Mouse (Mus musculus) olfactory bulb, adult 2 months (tissue): ENCODE measurements around the gene Tecpr2. TPM values are rescaled to one million over a fixed set of nuclear protein-coding genes. Genes with fewer than 3 reads are reported as not detected.
"Not testable (repeated sequence)": the region's sequence is repeated elsewhere in the genome, so short reads cannot be mapped to it uniquely, and the experiment has no call there.

ENCODE experiments used
- H3K27ac ChIP-seq: fragments of 200-500 bp; 2 replicates; pipeline ENCODE4 v1.5.1; 2012; ENCODE audit warnings: low read depth, low read length; ENCODE audit not compliant: insufficient read depth
- H3K4me1 ChIP-seq: fragments of 200-500 bp; 2 replicates; pipeline ENCODE4 v1.6.1; 2012; ENCODE audit warnings: low read length; ENCODE audit not compliant: control insufficient read depth, insufficient read depth
- H3K4me3 ChIP-seq: fragments of 200-500 bp; 2 replicates; pipeline ENCODE4 v1.5.1; 2012; ENCODE audit warnings: mild to moderate bottlenecking, low read depth, low read length, moderate library complexity; ENCODE audit not compliant: insufficient read depth
- CTCF ChIP-seq: fragments of 200-500 bp; IDR thresholded peaks from 2 replicates; pipeline ENCODE4 v1.5.1; 2012; ENCODE audit warnings: low read depth, mild to moderate bottlenecking, low read length, moderate library complexity; ENCODE audit not compliant: insufficient read depth
- POLR2A ChIP-seq: fragments of 200-500 bp; IDR thresholded peaks from 2 replicates; pipeline ENCODE4 v1.6.1; 2012; ENCODE audit warnings: mild to moderate bottlenecking, low read depth, low read length, moderate library complexity; ENCODE audit not compliant: insufficient read depth
- WGBS: fragments of 180-500 bp; shearing (Covaris S2); methylation state at CpG from one replicate; pipeline ENCODE4 v1.1.7; 2018; 5-methylcytosine and 5-hydroxymethylcytosine counted together
- polyA plus RNA-seq: library from polyadenylated mRNA; stranded (reverse); fragments of >200 nt; gene quantifications from 2 replicates; pipeline ENCODE4 v1.2.4, GENCODE M21; 2012; ENCODE audit warnings: low replicate concordance; ENCODE audit not compliant: missing spikeins, insufficient read depth, insufficient read length

Tecpr2 gene
- polyA plus RNA-seq, 1 experiment = not detected

DNA sequence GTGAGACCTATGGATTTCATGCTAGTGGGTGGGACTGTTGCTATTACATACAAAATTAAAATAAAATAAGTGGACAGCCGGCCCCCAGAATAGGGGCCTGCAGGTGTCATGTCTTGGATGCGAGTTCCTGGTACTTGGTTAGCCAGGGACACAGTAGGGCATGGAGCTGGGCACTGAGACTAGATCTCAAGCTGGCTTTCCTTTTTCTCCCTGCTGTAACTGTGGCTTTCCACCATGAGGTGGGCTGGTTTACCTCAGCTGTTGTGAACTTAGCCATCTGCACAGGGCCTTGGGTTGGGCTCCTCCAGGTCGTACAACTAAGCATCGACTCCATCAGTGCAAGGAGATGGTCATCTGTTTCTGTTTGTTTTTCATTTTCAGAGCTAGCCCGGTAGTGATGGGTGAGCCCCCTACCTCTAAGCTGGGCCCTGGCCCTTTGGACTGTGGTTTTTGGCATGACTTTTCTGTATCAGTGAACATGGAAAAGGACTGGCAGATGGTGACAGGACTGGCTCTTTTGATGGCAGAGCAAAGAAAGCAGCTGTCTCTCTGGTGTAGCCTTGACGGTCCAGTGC, 42.8 kb upstream of the Tecpr2 start:
- H3K27ac ChIP-seq = no peak overlapping the region
- 80% methylated on average over 6 of the region's 6 CpGs for WGBS
- H3K4me3 ChIP-seq = no peak overlapping the region
- TF ChIP-seq POLR2A = no peak
- H3K4me1 ChIP-seq = peaks cover 26% of the 10 kb centered on the region

DNA sequence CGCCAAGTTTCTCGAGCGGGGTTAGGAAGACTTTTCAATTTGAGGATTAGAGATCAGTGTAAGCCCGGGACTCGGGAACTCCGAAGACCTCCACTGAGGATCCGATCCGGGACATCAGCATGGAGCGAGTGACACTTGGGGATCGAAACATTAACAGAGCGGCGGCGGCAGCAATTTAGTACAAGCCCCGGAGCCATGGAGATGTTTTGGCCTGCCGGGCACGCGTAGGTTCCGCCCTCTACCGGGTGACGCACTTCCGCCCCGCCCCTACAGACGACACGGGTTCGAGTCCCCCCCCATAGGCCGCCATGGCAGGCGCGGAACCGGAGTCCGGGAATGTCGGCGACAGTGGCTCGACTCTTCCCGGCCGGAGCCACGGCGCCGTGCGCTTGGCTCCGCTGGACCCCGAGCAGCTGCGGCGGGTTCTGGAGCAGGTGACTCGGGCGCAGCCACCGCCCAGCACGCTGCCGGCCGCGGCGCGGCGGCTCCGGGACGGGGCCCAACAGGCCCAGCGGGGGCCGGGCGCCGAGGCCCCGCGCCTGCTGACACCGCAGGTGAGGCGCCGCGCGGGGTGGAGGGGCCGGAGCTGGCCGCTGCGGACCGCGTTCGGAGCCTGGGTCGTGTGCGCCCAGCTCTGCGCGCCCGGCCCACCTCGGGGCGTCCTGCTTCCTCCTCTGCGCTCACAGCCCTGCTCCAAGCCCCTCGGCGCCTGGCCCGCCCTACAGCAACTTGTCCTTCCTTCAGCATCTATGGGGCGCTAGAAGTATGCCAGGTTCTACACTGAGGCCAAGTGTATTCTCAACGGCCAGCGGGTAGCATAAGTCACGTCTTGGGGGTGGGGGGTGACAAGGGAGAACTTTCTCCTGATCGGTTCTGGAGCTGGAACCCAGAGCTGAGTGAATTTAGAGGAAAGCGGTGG, 38.8 kb upstream of the Tecpr2 start, which contains the start of gene Zfp839:
Gene Zfp839 (plus strand): TSS at position 244 of the 919 bp plus-strand sequence.
- peak within 1 kb of the TSS; percentile 92 for H3K4me3 ChIP-seq
- H3K4me1 ChIP-seq = peaks cover 16% of the 10 kb centered on the region
- peak within 1 kb of the TSS; percentile 61 for H3K27ac ChIP-seq
- WGBS = under 1% methylated on average over 88 of the region's 89 CpGs
- peak; percentile 65; the same call in 1 of the 2 replicates for TF ChIP-seq POLR2A
- TF ChIP-seq CTCF = no peak

DNA sequence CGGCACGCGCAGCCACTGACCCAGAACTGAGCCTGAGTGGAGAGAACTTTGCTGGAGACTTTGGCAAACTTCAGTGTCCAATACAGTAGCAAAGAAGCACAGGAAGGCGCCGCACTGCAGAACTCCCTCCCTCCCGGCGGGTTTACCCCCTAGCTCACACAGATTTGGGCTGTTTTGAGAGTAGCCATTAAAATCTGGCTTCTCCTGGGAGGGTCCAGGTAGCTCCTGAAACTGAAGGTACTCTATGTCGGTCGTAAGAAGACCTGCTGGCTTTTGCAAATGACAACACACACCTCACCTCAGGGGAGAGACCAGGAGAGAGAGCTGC, 38.2 kb upstream of the Tecpr2 start:
- Histone ChIP-seq H3K27ac (no peak overlapping the region), H3K4me1 (peaks cover 11% of the 10 kb centered on the region), H3K4me3 (peak overlapping the region; percentile 92)
- TF ChIP-seq CTCF = no peak
- no peak for TF ChIP-seq POLR2A
- 14% methylated on average over 9 of the region's 9 CpGs for WGBS

DNA sequence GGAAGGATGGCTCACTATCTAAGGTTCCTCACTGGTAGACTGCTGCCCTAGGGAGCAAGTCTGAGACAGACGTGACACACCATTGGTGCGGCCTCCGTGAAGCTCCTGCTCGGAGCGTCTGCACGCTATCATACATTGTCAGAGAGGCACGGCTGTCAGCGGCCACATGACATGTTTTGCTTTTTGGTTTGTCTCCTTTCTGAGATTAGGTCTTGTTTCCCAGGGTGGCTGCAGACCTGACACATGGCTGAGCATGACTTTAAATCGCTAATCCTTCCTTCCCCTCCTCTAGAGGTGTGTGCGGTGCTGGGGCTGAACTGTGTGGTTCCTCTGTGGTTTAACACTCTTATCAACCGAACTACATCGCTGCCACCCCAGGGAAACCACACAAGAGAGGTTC, 37.6 kb upstream of the Tecpr2 start:
- Histone ChIP-seq H3K27ac (no peak overlapping the region), H3K4me1 (peaks cover 10% of the 10 kb centered on the region), H3K4me3 (no peak overlapping the region)
- WGBS = 84% methylated on average over 12 of the region's 12 CpGs
- no peak for TF ChIP-seq CTCF
- no peak for TF ChIP-seq POLR2A

DNA sequence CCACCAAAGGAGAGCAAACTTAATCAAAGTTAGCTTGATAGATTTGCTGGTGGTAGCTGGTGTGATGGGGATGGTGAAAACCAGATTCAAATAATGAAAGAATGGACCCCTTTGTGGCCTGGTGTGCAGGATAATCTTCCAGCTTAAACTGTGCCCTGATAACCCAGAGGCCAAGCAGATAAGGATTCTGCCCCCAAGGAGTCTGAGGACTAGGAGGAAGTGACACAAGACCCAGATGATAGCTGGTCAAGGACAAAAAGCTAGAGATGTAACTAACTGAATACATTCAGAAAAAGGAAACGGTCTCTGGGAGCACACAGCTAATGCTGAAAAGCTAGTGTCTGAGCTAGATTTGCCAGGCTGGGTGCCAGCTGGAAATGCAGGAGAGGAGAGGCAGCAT, 37.1 kb upstream of the Tecpr2 start:
- TF ChIP-seq CTCF (no peak), POLR2A (no peak)
- Histone ChIP-seq H3K4me1 (peaks cover 10% of the 10 kb centered on the region), H3K4me3 (no peak overlapping the region), H3K27ac (no peak overlapping the region)
- WGBS = 82% methylated on average over 1 of the region's 1 CpGs

DNA sequence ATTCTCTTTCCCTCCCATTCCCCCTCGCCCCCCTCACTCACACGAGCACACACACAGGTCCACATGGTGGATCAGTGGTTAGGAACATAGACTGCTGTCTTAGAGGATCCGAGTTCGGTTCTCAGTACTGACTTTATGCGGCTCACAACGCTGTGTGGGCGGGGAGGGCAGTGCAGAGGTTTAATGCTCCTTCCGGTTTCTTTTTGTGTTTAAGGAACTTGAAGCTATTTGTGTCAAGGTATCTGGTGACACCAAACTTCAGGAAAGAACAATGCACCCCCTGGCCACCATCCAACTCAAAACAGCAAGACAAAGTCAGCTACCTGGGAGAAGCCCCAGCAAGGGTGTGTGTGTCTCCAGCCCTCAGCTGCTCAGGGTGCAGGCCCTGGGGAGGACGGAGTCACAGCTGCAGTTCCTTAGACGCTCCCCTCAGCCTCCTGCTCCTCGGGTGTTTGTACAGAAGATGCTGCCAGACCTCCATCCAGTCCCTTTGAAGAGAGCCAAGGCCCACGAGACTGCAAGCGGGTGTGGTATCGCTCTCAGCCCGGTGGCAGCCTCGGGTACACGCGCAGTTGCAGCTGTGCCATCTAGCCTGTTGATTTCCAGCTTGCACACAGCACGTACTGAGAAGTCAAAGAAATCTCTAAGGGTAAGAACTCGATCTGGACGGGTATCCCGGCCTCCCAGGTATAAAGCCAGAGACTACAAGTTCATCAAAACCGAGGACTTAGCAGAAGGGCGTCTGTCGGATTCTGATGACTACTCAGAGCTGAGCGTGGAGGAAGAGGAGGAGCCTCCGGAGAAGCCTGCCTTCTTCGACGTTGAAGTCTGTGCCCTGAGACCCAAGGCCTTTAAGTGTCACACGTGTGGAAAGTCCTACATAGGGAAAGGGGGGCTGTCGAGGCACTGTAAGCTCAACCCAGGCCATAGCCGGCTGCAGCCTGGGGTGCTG, 34.0 kb upstream of the Tecpr2 start:
- H3K27ac ChIP-seq = no peak overlapping the region
- 81% methylated on average over 32 of the region's 32 CpGs for WGBS
- H3K4me3 ChIP-seq = no peak overlapping the region
- peaks cover 10% of the 10 kb centered on the region for H3K4me1 ChIP-seq
- TF ChIP-seq CTCF = no peak
- TF ChIP-seq POLR2A = peak; percentile 8; the same call in 1 of the 2 replicates

DNA sequence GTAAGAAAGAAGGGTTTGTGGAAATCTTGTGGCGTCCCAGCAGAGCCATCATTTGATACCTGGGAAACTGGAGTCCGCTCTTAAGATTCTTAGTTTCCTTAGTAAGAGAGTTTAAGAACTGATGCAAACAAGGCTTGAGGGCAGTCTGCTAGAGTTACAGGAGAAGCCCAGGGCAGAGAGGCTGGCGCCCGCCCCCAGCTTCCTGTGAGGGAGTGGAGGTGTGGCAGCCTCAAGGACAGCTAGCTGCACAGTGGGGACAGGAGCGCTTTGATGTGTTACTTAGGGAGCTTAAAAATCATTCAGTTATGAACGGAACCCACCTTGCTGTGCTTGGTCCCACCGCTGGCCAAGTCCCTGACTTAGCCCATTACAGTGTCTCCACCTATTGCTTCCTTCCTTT, 31.9 kb upstream of the Tecpr2 start:
- TF ChIP-seq CTCF (no peak), POLR2A (no peak)
- Histone ChIP-seq H3K27ac (no peak overlapping the region), H3K4me3 (no peak overlapping the region), H3K4me1 (peaks cover 9% of the 10 kb centered on the region)
- WGBS = 90% methylated on average over 7 of the region's 7 CpGs

DNA sequence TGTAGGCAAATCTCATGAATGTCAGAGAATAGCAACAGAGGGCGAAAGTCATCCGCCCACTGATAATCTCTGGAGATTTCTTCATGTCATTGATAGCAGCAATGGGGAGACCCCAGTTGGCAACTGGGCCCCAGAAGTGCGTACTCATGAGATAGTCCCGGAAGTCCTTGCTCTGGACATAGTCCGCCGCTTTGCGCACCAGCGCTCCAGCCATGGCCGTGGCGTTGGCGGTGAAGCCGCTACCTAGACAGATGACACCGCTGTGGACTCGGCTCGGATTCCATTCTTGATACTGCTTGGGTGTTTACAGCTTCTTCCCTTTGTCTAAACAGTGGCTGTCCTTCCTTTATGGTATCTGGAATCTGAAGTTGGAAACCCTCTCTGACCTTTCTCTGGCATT, 30.4 kb upstream of the Tecpr2 start:
- H3K4me3 ChIP-seq, H3K27ac ChIP-seq: not testable (repeated sequence)
- H3K4me1 ChIP-seq = peaks cover 12% of the 10 kb centered on the region
- 98% methylated on average over 15 of the region's 15 CpGs for WGBS

DNA sequence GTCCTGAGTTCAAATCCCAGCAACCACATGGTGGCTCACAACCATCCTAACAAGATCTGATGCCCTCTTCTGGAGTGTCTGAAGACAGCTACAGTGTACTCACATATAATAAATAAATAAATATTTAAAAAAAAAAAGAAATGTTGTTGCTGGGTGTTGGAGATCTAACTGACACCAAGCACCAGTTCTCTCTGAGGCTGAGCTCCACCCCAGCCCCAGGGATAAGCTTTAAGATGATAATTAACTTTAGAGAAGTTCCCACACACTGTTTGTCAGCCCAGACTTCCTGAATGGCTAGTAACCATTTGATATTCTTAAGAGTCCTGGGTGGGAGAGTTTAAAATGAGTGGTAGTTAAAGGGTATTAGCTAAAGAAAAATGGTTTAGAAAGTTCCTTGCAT, 28.8 kb upstream of the Tecpr2 start:
- Histone ChIP-seq H3K4me1 (peaks cover 13% of the 10 kb centered on the region), H3K4me3 (no peak overlapping the region), H3K27ac (no peak overlapping the region)
- TF ChIP-seq CTCF = no peak
- TF ChIP-seq POLR2A = no peak

DNA sequence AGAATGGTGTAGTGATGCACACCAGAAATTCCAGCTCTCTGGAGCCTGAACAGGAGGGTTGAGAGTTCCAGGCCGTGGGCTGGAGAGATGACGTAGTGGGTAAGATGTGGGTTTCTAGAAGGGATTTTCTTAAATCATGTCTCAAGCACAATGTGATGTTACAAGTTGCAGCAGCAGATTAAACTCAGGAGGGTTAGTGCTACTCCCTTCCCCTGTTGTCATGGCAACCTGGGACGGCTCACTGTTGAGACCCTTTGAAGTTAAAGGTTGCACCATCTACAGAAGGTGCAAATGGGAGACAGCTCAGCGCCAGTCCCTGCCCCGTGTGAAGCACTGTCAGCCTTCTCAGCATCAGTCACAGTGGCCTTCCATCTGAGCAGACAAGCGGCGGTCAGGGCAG, 27.8 kb upstream of the Tecpr2 start:
- no peak for TF ChIP-seq CTCF
- 55% methylated on average over 7 of the region's 7 CpGs for WGBS
- Histone ChIP-seq H3K4me3 (no peak overlapping the region), H3K27ac (no peak overlapping the region), H3K4me1 (peaks cover 22% of the 10 kb centered on the region)
